Mouse (Mus musculus) MEL (cell line): ENCODE results near the gene Immp1l. TPM values are rescaled to one million over a fixed set of nuclear protein-coding genes. Genes with fewer than 3 reads are reported as not detected.

Experiments
- DNase-seq: peaks from one replicate; pipeline ENCODE4 v3.0.0; 2011; ENCODE audit warnings: low read depth, low spot score
- H3K27ac ChIP-seq: 2 replicates; pipeline ENCODE4 v1.5.1; 2012; ENCODE audit warnings: low read depth, mild to moderate bottlenecking, control low read depth, low read length, moderate library complexity; ENCODE audit not compliant: control insufficient read depth
- H3K27me3 ChIP-seq, 2 experiments: fragments of 150-350 bp in 1 of 2; sonication (generic) in 1 of 2; 2 replicates each; pipeline ENCODE4 v1.6.1; 2012; ENCODE audit warnings: low read length in 2 of 2, mild to moderate bottlenecking in 2 of 2, improper control_type of control experiment in 1 of 2, moderate library complexity in 1 of 2; ENCODE audit not compliant: insufficient read depth in 2 of 2, control insufficient read depth in 1 of 2
- H3K36me3 ChIP-seq, 2 experiments: 2 replicates each; pipeline ENCODE4 v1.6.1; 2012 to 2014; ENCODE audit warnings: low read length in 2 of 2, improper control_type of control experiment in 1 of 2, inconsistent platforms in 1 of 2, mild to moderate bottlenecking in 1 of 2; ENCODE audit not compliant: insufficient read depth in 2 of 2, control insufficient read depth in 1 of 2
- H3K4me1 ChIP-seq, 2 experiments: fragments of 150-350 bp in 1 of 2; sonication (generic) in 1 of 2; 2 replicates each; pipeline ENCODE4 v1.6.1; 2012; ENCODE audit warnings: low read length in 2 of 2, improper control_type of control experiment in 1 of 2, mild to moderate bottlenecking in 1 of 2; ENCODE audit not compliant: insufficient read depth in 2 of 2, control insufficient read depth in 1 of 2
- H3K4me3 ChIP-seq, 2 experiments: fragments of 150-350 bp in 1 of 2; sonication (generic) in 1 of 2; 2 replicates each; pipeline ENCODE4 v1.5.1; 2012; ENCODE audit warnings: low read depth in 2 of 2, low read length in 2 of 2, mild to moderate bottlenecking in 2 of 2, moderate library complexity in 2 of 2, control low read depth in 1 of 2, improper control_type of control experiment in 1 of 2; ENCODE audit not compliant: control insufficient read depth in 1 of 2, insufficient read depth in 1 of 2
- H3K79me2 ChIP-seq: 2 replicates; pipeline ENCODE4 v1.6.1; 2012; ENCODE audit warnings: mild to moderate bottlenecking, low read length, moderate library complexity; ENCODE audit not compliant: control insufficient read depth, poor library complexity, insufficient read depth
- H3K9ac ChIP-seq: 2 replicates; pipeline ENCODE4 v1.6.1; 2012; ENCODE audit warnings: low read depth, mild to moderate bottlenecking, control low read depth, low read length, moderate library complexity; ENCODE audit not compliant: control insufficient read depth, poor library complexity, severe bottlenecking
- H3K9me3 ChIP-seq: fragments of 150-350 bp; sonication (generic); replicated peaks from 2 replicates; pipeline ENCODE4 v1.6.1; 2012; ENCODE audit warnings: mild to moderate bottlenecking, low read length, improper control_type of control experiment, moderate library complexity; ENCODE audit not compliant: insufficient read depth
- E2F4 ChIP-seq: IDR thresholded peaks from 2 replicates; pipeline ENCODE4 v1.6.1; 2011; ENCODE audit warnings: low read depth, low read length, improper control_type of control experiment, borderline replicate concordance
- ETS1 ChIP-seq: IDR thresholded peaks from 2 replicates; pipeline ENCODE4 v1.6.1; 2012; ENCODE audit warnings: low read depth, mild to moderate bottlenecking, inconsistent platforms, low read length, improper control_type of control experiment, moderate library complexity
- GATA1 ChIP-seq: IDR thresholded peaks from 2 replicates; pipeline ENCODE4 v1.6.1; 2011; ENCODE audit warnings: low read depth, low read length, improper control_type of control experiment
- JUND ChIP-seq: IDR thresholded peaks from 2 replicates; pipeline ENCODE4 v1.6.1; 2011; ENCODE audit warnings: low read depth, mild to moderate bottlenecking, improper control_type of control experiment, low read length
- MAFK ChIP-seq: IDR thresholded peaks from 2 replicates; pipeline ENCODE4 v1.6.1; 2011; ENCODE audit warnings: low read depth, mild to moderate bottlenecking, low read length, improper control_type of control experiment, borderline replicate concordance
- MAX ChIP-seq: IDR thresholded peaks from 2 replicates; pipeline ENCODE4 v1.6.1; 2011; ENCODE audit warnings: low read length, improper control_type of control experiment
- MEF2A ChIP-seq: IDR thresholded peaks from 2 replicates; pipeline ENCODE4 v1.6.1; 2014; ENCODE audit warnings: low read depth, mild to moderate bottlenecking, inconsistent platforms, low read length, improper control_type of control experiment; ENCODE audit not compliant: poor library complexity, insufficient replicate concordance, severe bottlenecking; ENCODE audit errors: extremely low read depth
- MYB ChIP-seq: IDR thresholded peaks from 2 replicates; pipeline ENCODE4 v1.6.1; 2011; ENCODE audit warnings: mild to moderate bottlenecking, low read depth, low read length, improper control_type of control experiment
- MYC ChIP-seq: IDR thresholded peaks from 2 replicates; pipeline ENCODE4 v1.6.1; 2011; ENCODE audit warnings: low read depth, mild to moderate bottlenecking, low read length, improper control_type of control experiment, moderate library complexity
- NELFE ChIP-seq: IDR thresholded peaks from 2 replicates; pipeline ENCODE4 v1.6.1; 2011; ENCODE audit warnings: low read depth, low read length, improper control_type of control experiment
- POLR2AphosphoS2 ChIP-seq: IDR thresholded peaks from 2 replicates; pipeline ENCODE4 v1.6.1; 2011; ENCODE audit warnings: low read length, improper control_type of control experiment
- POLR2AphosphoS5 ChIP-seq: IDR thresholded peaks from 2 replicates; pipeline ENCODE4 v1.6.1; 2012; ENCODE audit warnings: low read depth, borderline replicate concordance, mild to moderate bottlenecking, inconsistent platforms, low read length, moderate library complexity, mixed read lengths
- RAD21 ChIP-seq: IDR thresholded peaks from 2 replicates; pipeline ENCODE4 v1.6.1; 2011; ENCODE audit warnings: mild to moderate bottlenecking, low read depth, low read length, improper control_type of control experiment
- TCF12 ChIP-seq: IDR thresholded peaks from 2 replicates; pipeline ENCODE4 v1.6.1; 2014; ENCODE audit warnings: low read depth, mild to moderate bottlenecking, inconsistent platforms, low read length, improper control_type of control experiment, moderate library complexity
- USF1 ChIP-seq: IDR thresholded peaks from 2 replicates; pipeline ENCODE4 v1.6.1; 2014; ENCODE audit warnings: low read depth, mild to moderate bottlenecking, inconsistent platforms, low read length, improper control_type of control experiment, moderate library complexity
- ZC3H11A ChIP-seq: IDR thresholded peaks from 2 replicates; pipeline ENCODE4 v1.6.1; 2012; ENCODE audit warnings: low read depth, mild to moderate bottlenecking, inconsistent platforms, low read length, improper control_type of control experiment
- ZNF384 ChIP-seq: IDR thresholded peaks from 2 replicates; pipeline ENCODE4 v1.6.1; 2012; ENCODE audit warnings: low read depth, mild to moderate bottlenecking, inconsistent platforms, low read length, improper control_type of control experiment
- polyA plus RNA-seq, 2 experiments: library from polyadenylated mRNA; stranded (reverse) in 1 of 2; unstranded in 1 of 2; fragments of >175 nt in 1 of 2; fragments of >200 nt in 1 of 2; gene quantifications; 2 replicates each; pipeline versions ENCODE4 v1.2.1 to v1.2.4; 2012; ENCODE audit warnings: low replicate concordance in 2 of 2, low read depth in 1 of 2; ENCODE audit not compliant: insufficient read length in 2 of 2, insufficient read depth in 1 of 2, missing spikeins in 1 of 2
- total RNA-seq: library from RNA; depleted of rRNA; stranded (reverse); fragments of 300-350 nt; gene quantifications from 2 replicates; pipeline ENCODE4 v1.2.3, GENCODE M21; 2012

Gene Immp1l
- total and polyA plus RNA-seq, 3 experiments = 44.7 to 156 (median 55.4) TPM

DNA sequence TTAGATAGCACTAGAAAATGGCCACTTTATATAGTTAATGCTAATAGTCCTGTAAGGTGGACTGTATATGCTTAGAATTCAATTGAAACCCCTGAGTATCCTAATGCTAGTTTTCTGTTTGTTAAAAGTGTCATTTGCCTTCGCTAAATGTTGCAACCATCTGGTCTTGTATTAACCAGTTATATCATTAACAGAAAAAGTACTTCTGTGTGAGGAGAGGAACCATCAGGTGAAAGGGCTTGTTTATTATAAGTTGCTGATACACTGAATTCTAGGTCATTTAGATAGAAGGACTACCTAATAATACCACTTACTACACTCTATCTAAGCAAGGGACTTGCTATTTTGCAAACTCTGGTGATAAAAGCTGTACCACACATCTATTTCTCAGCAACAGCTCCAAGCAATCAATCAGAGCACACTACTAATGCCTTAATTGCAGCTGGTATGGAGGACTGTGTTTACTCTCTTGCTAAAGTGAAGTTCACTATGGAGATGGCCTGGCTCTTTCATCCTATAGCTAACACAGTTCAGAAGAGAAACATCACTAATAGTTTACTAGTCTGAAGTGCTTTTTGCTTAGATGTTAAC is 47.0 kb downstream of the Immp1l start:
- Histone ChIP-seq H3K36me3 (peaks cover 4 to 15% of the 10 kb centered on the region in 2 experiments), H3K9ac (no peak overlapping the region), H3K4me1 (peaks cover 9 to 16% of the 10 kb centered on the region in 2 experiments), H3K4me3 (no peak overlapping the region), H3K79me2 (peaks cover 1% of the 10 kb centered on the region; the same call in 1 of the 2 replicates), H3K27ac (no peak overlapping the region), H3K9me3 (no peaks in the 10 kb centered on the region), H3K27me3 (no peaks in the 10 kb centered on the region)
- TF ChIP-seq GATA1 = no peak
- no peak for TF ChIP-seq TCF12
- no peak for TF ChIP-seq POLR2AphosphoS5
- TF ChIP-seq MYB = no peak
- no peak for TF ChIP-seq E2F4
- no peak for TF ChIP-seq MYC
- no peak for TF ChIP-seq ETS1
- no peak for TF ChIP-seq ZNF384
- no peak for TF ChIP-seq RAD21
- no peak for TF ChIP-seq ZC3H11A
- TF ChIP-seq MAX = no peak
- TF ChIP-seq MEF2A = no peak
- no peak for TF ChIP-seq USF1
- TF ChIP-seq MAFK = no peak
- no peak for TF ChIP-seq JUND
- TF ChIP-seq POLR2AphosphoS2 = no peak
- DNase-seq = no peak

GRCm38 (mm10) chr2:105953862-105954261 is 49.4 kb downstream of the Immp1l start:
- TF ChIP-seq NELFE (no peak), GATA1 (peak; percentile 35; the same call in 1 of the 2 replicates)
- peaks cover 4 to 15% of the 10 kb centered on the region in 2 experiments for H3K36me3 ChIP-seq
- no peak for DNase-seq
- peaks cover 1% of the 10 kb centered on the region; the same call in 1 of the 2 replicates for H3K79me2 ChIP-seq
- no peak overlapping the region for H3K9ac ChIP-seq
- no peaks in the 10 kb centered on the region for H3K9me3 ChIP-seq
- no peaks in the 10 kb centered on the region for H3K27me3 ChIP-seq
- peaks cover 9 to 16% of the 10 kb centered on the region in 2 experiments for H3K4me1 ChIP-seq
- H3K4me3 ChIP-seq = no peak overlapping the region
- no peak overlapping the region for H3K27ac ChIP-seq
